Mouse (Mus musculus): ENCODE data around the gene Rtf2. TPM values are rescaled to one million over a fixed set of nuclear protein-coding genes. Genes with fewer than 3 reads are reported as not detected.
A peak's percentile ranks its signal among the peaks of the same experiment; 100 is the strongest.

The Rtf2 gene
- polyA plus RNA-seq, 1 experiment, result 56.1 TPM

- no peak overlapping the region for H3K4me3 ChIP-seq (ENCODE audit: insufficient read depth, poor library complexity, severe bottlenecking)
- H3K27me3 ChIP-seq (ENCODE audit: control insufficient read depth, insufficient read depth, insufficient read length), result peaks cover 4% of the 10 kb centered on the region
- TF ChIP-seq USF1 (IDR thresholded peaks at IDR 0.05; ENCODE audit: low read depth) (no peak), CEBPB (IDR thresholded peaks at IDR 0.05; ENCODE audit: low read depth) (no peak), FOSL1 (IDR thresholded peaks at IDR 0.05; ENCODE audit: insufficient read depth, low read length, poor library complexity, severe bottlenecking) (no peak), MYOG (IDR thresholded peaks at IDR 0.05; ENCODE audit: control insufficient read depth, extremely low read depth, insufficient read length) (no peak), CTCF (IDR thresholded peaks at IDR 0.05; ENCODE audit: control insufficient read depth, insufficient read depth, insufficient read length) (no peak), MYOD1 (IDR thresholded peaks at IDR 0.05; ENCODE audit: control insufficient read depth, insufficient read length, low read depth) (no peak), MAX (IDR thresholded peaks at IDR 0.05) (no peak)
- no peak overlapping the region for H3ac ChIP-seq (ENCODE audit: control insufficient read depth, insufficient read length, low read depth)
- no peaks in the 10 kb centered on the region for H3K79me3 ChIP-seq (ENCODE audit: low read depth)
- H3K36me3 ChIP-seq (ENCODE audit: control insufficient read depth, insufficient read depth), result no peaks in the 10 kb centered on the region
- H3K79me2 ChIP-seq (ENCODE audit: control insufficient read depth, insufficient read depth), result no peaks in the 10 kb centered on the region
Observed at GRCm38 (mm10) chr2:172406173-172406572, 34.2 kb upstream of the Rtf2 start.

GRCm38 (mm10) chr2:172407499-172407898 lies 32.9 kb upstream of the Rtf2 start:
- Histone ChIP-seq H3K79me3 (ENCODE audit: low read depth) (no peaks in the 10 kb centered on the region), H3K79me2 (ENCODE audit: control insufficient read depth, insufficient read depth) (no peaks in the 10 kb centered on the region), H3K36me3 (ENCODE audit: control insufficient read depth, insufficient read depth) (no peaks in the 10 kb centered on the region), H3K4me3 (ENCODE audit: insufficient read depth, poor library complexity, severe bottlenecking) (no peak overlapping the region), H3ac (ENCODE audit: control insufficient read depth, insufficient read length, low read depth) (no peak overlapping the region), H3K27me3 (ENCODE audit: control insufficient read depth, insufficient read depth, insufficient read length) (no peaks in the 10 kb centered on the region)
- no peak for TF ChIP-seq MYOD1 (IDR thresholded peaks at IDR 0.05; ENCODE audit: control insufficient read depth, insufficient read length, low read depth)

- Histone ChIP-seq H3ac (ENCODE audit: control insufficient read depth, insufficient read length, low read depth) (no peak overlapping the region), H3K79me2 (ENCODE audit: control insufficient read depth, insufficient read depth) (no peaks in the 10 kb centered on the region), H3K79me3 (ENCODE audit: low read depth) (no peaks in the 10 kb centered on the region), H3K27me3 (ENCODE audit: control insufficient read depth, insufficient read depth, insufficient read length) (no peaks in the 10 kb centered on the region), H3K4me3 (ENCODE audit: insufficient read depth, poor library complexity, severe bottlenecking) (no peak overlapping the region), H3K36me3 (ENCODE audit: control insufficient read depth, insufficient read depth) (no peaks in the 10 kb centered on the region)
- TF ChIP-seq FOSL1 (IDR thresholded peaks at IDR 0.05; ENCODE audit: insufficient read depth, low read length, poor library complexity, severe bottlenecking) (no peak), MAX (IDR thresholded peaks at IDR 0.05) (no peak), USF1 (IDR thresholded peaks at IDR 0.05; ENCODE audit: low read depth) (no peak), CEBPB (IDR thresholded peaks at IDR 0.05; ENCODE audit: low read depth) (no peak), CTCF (IDR thresholded peaks at IDR 0.05; ENCODE audit: control insufficient read depth, insufficient read depth, insufficient read length) (no peak), MYOD1 (IDR thresholded peaks at IDR 0.05; ENCODE audit: control insufficient read depth, insufficient read length, low read depth) (no peak), MYOG (IDR thresholded peaks at IDR 0.05; ENCODE audit: control insufficient read depth, extremely low read depth, insufficient read length) (no peak)
Observed at GRCm38 (mm10) chr2:172410686-172411085, 29.7 kb upstream of the Rtf2 start.

GRCm38 (mm10) chr2:172411091-172411490 lies 29.3 kb upstream of the Rtf2 start:
- Histone ChIP-seq H3K79me3 (ENCODE audit: low read depth) (no peaks in the 10 kb centered on the region), H3K27me3 (ENCODE audit: control insufficient read depth, insufficient read depth, insufficient read length) (no peaks in the 10 kb centered on the region), H3K36me3 (ENCODE audit: control insufficient read depth, insufficient read depth) (no peaks in the 10 kb centered on the region), H3K4me3 (ENCODE audit: insufficient read depth, poor library complexity, severe bottlenecking) (no peak overlapping the region), H3ac (ENCODE audit: control insufficient read depth, insufficient read length, low read depth) (no peak overlapping the region), H3K79me2 (ENCODE audit: control insufficient read depth, insufficient read depth) (no peaks in the 10 kb centered on the region)
- TF ChIP-seq MAX (IDR thresholded peaks at IDR 0.05), result no peak
- no peak for TF ChIP-seq CTCF (IDR thresholded peaks at IDR 0.05; ENCODE audit: control insufficient read depth, insufficient read depth, insufficient read length)
- TF ChIP-seq MYOG (IDR thresholded peaks at IDR 0.05; ENCODE audit: control insufficient read depth, extremely low read depth, insufficient read length), result no peak
- TF ChIP-seq CEBPB (IDR thresholded peaks at IDR 0.05; ENCODE audit: low read depth), result no peak
- TF ChIP-seq FOSL1 (IDR thresholded peaks at IDR 0.05; ENCODE audit: insufficient read depth, low read length, poor library complexity, severe bottlenecking), result peak; percentile 67
- peak; percentile 91 for TF ChIP-seq MYOD1 (IDR thresholded peaks at IDR 0.05; ENCODE audit: control insufficient read depth, insufficient read length, low read depth)
- no peak for TF ChIP-seq USF1 (IDR thresholded peaks at IDR 0.05; ENCODE audit: low read depth)

- no peaks in the 10 kb centered on the region for H3K79me2 ChIP-seq (ENCODE audit: control insufficient read depth, insufficient read depth)
- H3K36me3 ChIP-seq (ENCODE audit: control insufficient read depth, insufficient read depth), result no peaks in the 10 kb centered on the region
- no peak overlapping the region for H3K4me3 ChIP-seq (ENCODE audit: insufficient read depth, poor library complexity, severe bottlenecking)
- no peak overlapping the region for H3ac ChIP-seq (ENCODE audit: control insufficient read depth, insufficient read length, low read depth)
- no peaks in the 10 kb centered on the region for H3K79me3 ChIP-seq (ENCODE audit: low read depth)
- TF ChIP-seq MYOG (IDR thresholded peaks at IDR 0.05; ENCODE audit: control insufficient read depth, extremely low read depth, insufficient read length), result no peak
- peak; percentile 65 for TF ChIP-seq MYOD1 (IDR thresholded peaks at IDR 0.05; ENCODE audit: control insufficient read depth, insufficient read length, low read depth)
- H3K27me3 ChIP-seq (ENCODE audit: control insufficient read depth, insufficient read depth, insufficient read length), result no peaks in the 10 kb centered on the region
Observed at GRCm38 (mm10) chr2:172412454-172412853, 27.9 kb upstream of the Rtf2 start.

- no peaks in the 10 kb centered on the region for H3K79me3 ChIP-seq (ENCODE audit: low read depth)
- no peaks in the 10 kb centered on the region for H3K27me3 ChIP-seq (ENCODE audit: control insufficient read depth, insufficient read depth, insufficient read length)
- H3K36me3 ChIP-seq (ENCODE audit: control insufficient read depth, insufficient read depth), result no peaks in the 10 kb centered on the region
- no peaks in the 10 kb centered on the region for H3K79me2 ChIP-seq (ENCODE audit: control insufficient read depth, insufficient read depth)
- TF ChIP-seq CEBPB (IDR thresholded peaks at IDR 0.05; ENCODE audit: low read depth) (no peak), MYOD1 (IDR thresholded peaks at IDR 0.05; ENCODE audit: control insufficient read depth, insufficient read length, low read depth) (no peak), MYOG (IDR thresholded peaks at IDR 0.05; ENCODE audit: control insufficient read depth, extremely low read depth, insufficient read length) (no peak), CTCF (IDR thresholded peaks at IDR 0.05; ENCODE audit: control insufficient read depth, insufficient read depth, insufficient read length) (no peak), MAX (IDR thresholded peaks at IDR 0.05) (no peak), USF1 (IDR thresholded peaks at IDR 0.05; ENCODE audit: low read depth) (no peak)
- H3K4me3 ChIP-seq (ENCODE audit: insufficient read depth, poor library complexity, severe bottlenecking), result no peak overlapping the region
- no peak overlapping the region for H3ac ChIP-seq (ENCODE audit: control insufficient read depth, insufficient read length, low read depth)
Observed at GRCm38 (mm10) chr2:172413273-172413672, 27.1 kb upstream of the Rtf2 start.
